In the genomic region with DNA sequence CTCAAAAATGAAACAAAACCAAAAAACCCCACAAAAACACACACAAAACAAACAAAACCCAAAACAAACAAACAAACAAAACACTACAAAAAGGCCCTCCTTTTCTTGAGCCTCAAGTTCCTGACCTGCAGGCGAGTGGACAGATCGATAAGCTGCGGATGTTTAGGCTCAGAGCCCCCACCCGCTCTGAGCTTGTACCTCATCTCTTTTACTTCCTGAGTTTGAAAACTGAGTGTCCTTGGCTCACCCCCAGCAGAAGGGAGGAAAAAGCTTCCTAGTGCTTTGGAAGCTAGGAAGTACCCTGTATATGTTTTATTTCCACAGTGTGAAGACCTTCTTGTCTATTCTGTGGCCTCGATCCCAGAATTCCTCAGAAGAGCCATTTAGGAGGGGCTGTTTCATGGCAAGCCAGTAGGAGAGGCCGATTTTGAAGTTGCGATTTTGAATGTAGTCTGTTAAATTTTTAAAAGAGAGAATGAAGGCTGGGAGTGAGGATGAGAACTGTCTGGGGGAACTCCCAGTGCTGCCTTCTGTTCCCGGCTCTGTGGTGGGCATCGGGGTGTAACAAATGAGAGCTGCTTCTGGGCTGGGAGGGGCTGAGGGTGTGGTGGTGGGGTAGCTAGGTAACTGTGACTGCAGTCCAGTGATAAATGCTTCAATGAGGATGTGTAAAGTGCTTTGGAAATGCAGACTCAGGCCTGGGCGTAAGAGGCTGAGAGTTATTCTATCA, we compare ENCODE assay signal across 11 mouse cellular contexts. TPM values are rescaled to one million over a fixed set of nuclear protein-coding genes. Genes with fewer than 3 reads are reported as not detected.
DNase-seq lines count a peak whose midpoint lies in the region; ATAC-seq and TF ChIP-seq lines count a peak whose summit lies in the region.
"Had no signal": no experiment of that assay in that cellular context is flagged by ENCODE, and none has a peak within 500 bp of the region (broad histone marks: within the 10 kb centered on the region; RNA-seq: fewer than 3 reads in every experiment).

No protein-coding gene starts in this region.

- 70% methylated on average over 10 of the region's 10 CpGs for WGBS in heart, embryonic 12.5 days
- whole genome bisulfite sequencing in lung, embryonic 14.5 days: 55% methylated on average over 10 of the region's 10 CpGs
- 57% methylated on average over 10 of the region's 10 CpGs for WGBS in lung, adult 2 months
- 69% methylated on average over 10 of the region's 10 CpGs for WGBS in intestine, embryonic 16.5 days

- TF ChIP-seq POLR2A in lung, adult 2 months (IDR thresholded peaks at IDR 0.05; ENCODE audit: borderline replicate concordance, extremely low read depth, low read depth, low read length): no peak

- no peak overlapping the region for H3K4me3 ChIP-seq in heart, embryonic 12.5 days
- H3K4me3 ChIP-seq in lung, embryonic 14.5 days (ENCODE audit: low read depth, low read length): no peak overlapping the region
- no peak overlapping the region for H3K4me3 ChIP-seq in lung, adult 2 months (replicated peaks; ENCODE audit: extremely low read depth, low read depth, low read length)
- H3K4me3 ChIP-seq in intestine, embryonic 16.5 days (ENCODE audit: low read length): no peak overlapping the region
- H3K4me3 ChIP-seq: limb, embryonic 15.5 days had no signal

- no peaks in the 10 kb centered on the region for H3K36me3 ChIP-seq in heart, embryonic 12.5 days
- H3K36me3 ChIP-seq in lung, embryonic 14.5 days (ENCODE audit: insufficient read depth): no peaks in the 10 kb centered on the region
- no peaks in the 10 kb centered on the region for H3K36me3 ChIP-seq in intestine, embryonic 16.5 days (ENCODE audit: control insufficient read depth, insufficient read depth, low read length)
- H3K36me3 ChIP-seq: limb, embryonic 15.5 days had no signal

- H3K27ac ChIP-seq in heart, embryonic 12.5 days (ENCODE audit: poor library complexity, severe bottlenecking): no peak overlapping the region
- no peak overlapping the region for H3K27ac ChIP-seq in lung, embryonic 14.5 days (ENCODE audit: low read depth)
- no peak overlapping the region for H3K27ac ChIP-seq in intestine, embryonic 16.5 days (ENCODE audit: low read length)
- H3K27ac ChIP-seq: limb, embryonic 15.5 days had no signal

- no peak overlapping the region for H3K4me2 ChIP-seq in heart, embryonic 12.5 days
- peak overlapping the region; percentile 7; the same call in 1 of the 2 replicates for H3K4me2 ChIP-seq in lung, embryonic 14.5 days
- no peak overlapping the region for H3K4me2 ChIP-seq in intestine, embryonic 16.5 days (ENCODE audit: low read depth, low read length)
- H3K4me2 ChIP-seq: limb, embryonic 15.5 days had no signal

- DNase-seq in heart, postnatal 25 days (ENCODE audit: low spot score): no peak
- DNase-seq in lung, embryonic 14.5 days: peak; percentile 39
- no peak for DNase-seq in lung, adult 2 months
- DNase-seq in cerebellum, postnatal 10 days: peak; percentile 47 to 59
- DNase-seq in lung, postnatal 25 days (ENCODE audit: low spot score): peak; percentile 41
- no peak for DNase-seq in urinary bladder, postnatal 36 days (ENCODE audit: low spot score in 2 of 2)
- DNase-seq: adrenal gland, adult 2 months; right cerebral cortex, postnatal 25 days had no signal

- TF ChIP-seq CTCF in lung, embryonic 14.5 days (IDR thresholded peaks at IDR 0.05; ENCODE audit: low read depth): no peak
- TF ChIP-seq CTCF in lung, adult 2 months (IDR thresholded peaks at IDR 0.05; ENCODE audit: insufficient read depth, low read length): no peak

- no peaks in the 10 kb centered on the region; the same call in 1 of the 2 replicates for H3K4me1 ChIP-seq in heart, embryonic 12.5 days (replicated peaks)
- H3K4me1 ChIP-seq in lung, embryonic 14.5 days (ENCODE audit: insufficient read depth): no peaks in the 10 kb centered on the region
- H3K4me1 ChIP-seq in lung, adult 2 months (ENCODE audit: control insufficient read depth, insufficient read depth, low read length): 0 out of 2 replicates have a peak, but pooled peaks cover 4% of the 10 kb centered on the region
- H3K4me1 ChIP-seq in intestine, embryonic 16.5 days (ENCODE audit: control insufficient read depth, insufficient read depth, low read length): no peaks in the 10 kb centered on the region

- peak; percentile 77; the same call in 1 of the 2 replicates for ATAC-seq in heart, embryonic 12.5 days (ENCODE audit: insufficient number of reproducible peaks, low FRiP score)
- no peak for ATAC-seq in lung, embryonic 14.5 days (ENCODE audit: insufficient read depth)
- no peak for ATAC-seq in intestine, embryonic 16.5 days

- no peak overlapping the region for H3K9ac ChIP-seq in heart, embryonic 12.5 days
- H3K9ac ChIP-seq in lung, embryonic 14.5 days: no peak overlapping the region
- no peak overlapping the region for H3K9ac ChIP-seq in intestine, embryonic 16.5 days (ENCODE audit: low read depth, low read length)
- H3K9ac ChIP-seq: limb, embryonic 15.5 days had no signal

- H3K27me3 ChIP-seq in heart, embryonic 12.5 days (replicated peaks): peaks cover 27% of the 10 kb centered on the region
- H3K27me3 ChIP-seq in lung, embryonic 14.5 days (ENCODE audit: insufficient read depth, low read length): peaks cover 17% of the 10 kb centered on the region
- H3K27me3 ChIP-seq in intestine, embryonic 16.5 days (replicated peaks; ENCODE audit: control insufficient read depth, insufficient read depth, low read length): no peaks in the 10 kb centered on the region; the same call in 1 of the 2 replicates

- no peaks in the 10 kb centered on the region for H3K9me3 ChIP-seq in heart, embryonic 12.5 days (replicated peaks)
- no peaks in the 10 kb centered on the region for H3K9me3 ChIP-seq in lung, embryonic 14.5 days (ENCODE audit: low read depth, low read length)
- H3K9me3 ChIP-seq in intestine, embryonic 16.5 days (ENCODE audit: control insufficient read depth, low read length): no peaks in the 10 kb centered on the region
- H3K9me3 ChIP-seq: limb, embryonic 15.5 days had no signal

- intact Hi-C loops in heart, postnatal 25 days (cut with DNase I): no loop called here

RNA-seq across cellular contexts. Expression of a gene that starts 2.0 kb away (rescaled TPM):
- 5.2 and 5.3 TPM in 2 replicates for polyA plus RNA-seq in heart, embryonic 12.5 days (2016; fragmentation: Nextera tagmentation; extraction: Ambion mirVana)
- 10 to 100 TPM; 21.5 to 23.1 TPM for total RNA-seq in heart, postnatal 25 days (2021)
- polyA plus RNA-seq in lung, embryonic 14.5 days (2014; fragmentation: Nextera tagmentation; extraction: Ambion mirVana): 2.6 and 3.5 TPM in 2 replicates
- 6.4 and 11.4 TPM in 2 replicates for polyA plus RNA-seq in lung, adult 2 months (2012; rRNA removed)
- polyA plus RNA-seq in intestine, embryonic 16.5 days (2015; fragmentation: Nextera tagmentation; extraction: Ambion mirVana): 1.9 and 2.8 TPM in 2 replicates

Comparison
In these comparisons a context has a peak if more than half of its experiments do, and no peak if none do; other contexts are left out.
1. DNase-seq: peak in lung, embryonic 14.5 days (single experiment), cerebellum, postnatal 10 days (2 of 2) and lung, postnatal 25 days (single experiment); none in heart, postnatal 25 days (single experiment), lung, adult 2 months (single experiment) and urinary bladder, postnatal 36 days (0 of 2).